Mouse (Mus musculus): ENCODE results near the gene Sorcs2. TPM values are rescaled to one million over a fixed set of nuclear protein-coding genes. Genes with fewer than 3 reads are reported as not detected.

The Sorcs2 gene
- polyA plus RNA-seq, 1 experiment from 2014 or later = 11.7 TPM

DNA sequence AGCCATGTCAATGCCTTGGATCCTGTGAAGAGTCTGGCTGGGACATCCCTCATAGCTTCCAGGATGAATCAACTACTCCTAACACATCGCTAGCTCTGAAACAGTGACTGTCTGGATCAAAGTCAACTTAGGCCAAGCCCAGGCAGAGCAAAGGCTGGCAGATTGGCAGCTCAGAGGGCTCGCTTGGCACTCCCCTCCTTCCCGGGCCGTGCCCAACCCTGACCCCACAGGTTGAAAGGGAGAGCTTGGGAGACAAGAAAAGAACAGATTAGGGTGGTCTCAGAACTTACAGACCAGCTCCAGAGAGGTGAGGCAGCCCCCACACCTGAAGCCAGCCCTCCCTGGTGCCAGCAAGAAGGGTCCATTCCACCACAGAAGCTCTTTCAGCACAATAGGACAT is 14.5 kb downstream of the Sorcs2 start:
- Histone ChIP-seq H3K4me3 (no peak overlapping the region), H3K4me2 (no peak overlapping the region), H3K9ac (no peak overlapping the region), H3K27me3 (no peaks in the 10 kb centered on the region), H3K4me1 (replicated peaks) (peaks cover 11% of the 10 kb centered on the region), H3K27ac (no peak overlapping the region), H3K9me3 (no peaks in the 10 kb centered on the region), H3K36me3 (no peaks in the 10 kb centered on the region)
- ATAC-seq (ENCODE audit: low FRiP score) = no peak
- 87% methylated on average over 4 of the region's 4 CpGs for WGBS

DNA sequence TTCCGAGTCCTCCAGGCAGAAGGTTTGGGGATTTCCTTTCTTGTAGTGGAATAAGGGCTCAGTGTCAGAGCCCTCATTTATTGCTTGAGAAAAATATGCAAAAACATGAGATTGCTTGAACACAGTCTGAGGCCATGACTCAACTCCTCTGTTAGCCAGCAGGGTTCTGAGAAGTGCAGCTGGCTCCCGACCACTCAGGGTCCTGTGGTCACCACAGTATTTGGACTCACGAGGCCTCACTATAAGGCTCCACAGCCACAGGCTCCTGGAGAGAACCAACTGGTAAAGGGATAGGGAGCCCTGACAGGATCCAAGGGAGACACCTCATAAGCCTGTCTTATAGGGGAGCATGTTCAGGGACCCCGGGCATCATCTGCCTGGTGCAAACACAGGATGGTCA is 15.2 kb downstream of the Sorcs2 start:
- Histone ChIP-seq H3K27ac (no peak overlapping the region), H3K4me1 (replicated peaks) (peaks cover 15% of the 10 kb centered on the region), H3K9me3 (no peaks in the 10 kb centered on the region), H3K4me2 (no peak overlapping the region), H3K9ac (no peak overlapping the region), H3K4me3 (no peak overlapping the region), H3K36me3 (no peaks in the 10 kb centered on the region), H3K27me3 (no peaks in the 10 kb centered on the region)
- no peak for ATAC-seq (ENCODE audit: low FRiP score)
- 81% methylated on average over 4 of the region's 4 CpGs for WGBS

DNA sequence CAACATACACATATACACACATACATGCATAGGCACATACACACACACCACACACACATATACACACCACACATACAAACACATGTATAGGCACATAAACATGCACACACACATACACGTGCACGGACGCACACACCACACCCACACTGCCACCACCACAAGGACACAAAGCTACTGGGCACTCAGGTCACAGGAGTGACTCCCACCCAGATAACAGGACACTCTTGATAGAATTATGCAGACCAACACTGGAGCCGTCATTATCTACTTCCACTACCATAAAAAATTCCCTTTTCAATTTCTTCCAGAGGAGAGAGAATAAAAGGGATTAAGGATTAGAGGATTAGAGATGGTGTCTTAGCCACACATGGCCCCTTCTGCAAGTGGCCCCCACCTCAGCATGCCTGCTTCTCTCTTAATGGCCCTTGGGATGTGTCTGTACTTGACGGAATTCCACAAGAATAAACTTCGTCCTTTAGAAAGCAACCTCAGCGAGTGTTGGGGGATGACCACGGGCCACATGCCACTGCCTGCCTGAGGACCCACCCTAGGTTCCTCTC is 15.7 kb downstream of the Sorcs2 start:
- Histone ChIP-seq H3K27me3 (no peaks in the 10 kb centered on the region), H3K4me1 (replicated peaks) (peaks cover 18% of the 10 kb centered on the region), H3K36me3 (no peaks in the 10 kb centered on the region), H3K4me3 (no peak overlapping the region), H3K9ac (no peak overlapping the region), H3K27ac (no peak overlapping the region), H3K4me2 (no peak overlapping the region), H3K9me3 (no peaks in the 10 kb centered on the region)
- ATAC-seq (ENCODE audit: low FRiP score) = no peak
- 82% methylated on average over 8 of the region's 8 CpGs for WGBS

DNA sequence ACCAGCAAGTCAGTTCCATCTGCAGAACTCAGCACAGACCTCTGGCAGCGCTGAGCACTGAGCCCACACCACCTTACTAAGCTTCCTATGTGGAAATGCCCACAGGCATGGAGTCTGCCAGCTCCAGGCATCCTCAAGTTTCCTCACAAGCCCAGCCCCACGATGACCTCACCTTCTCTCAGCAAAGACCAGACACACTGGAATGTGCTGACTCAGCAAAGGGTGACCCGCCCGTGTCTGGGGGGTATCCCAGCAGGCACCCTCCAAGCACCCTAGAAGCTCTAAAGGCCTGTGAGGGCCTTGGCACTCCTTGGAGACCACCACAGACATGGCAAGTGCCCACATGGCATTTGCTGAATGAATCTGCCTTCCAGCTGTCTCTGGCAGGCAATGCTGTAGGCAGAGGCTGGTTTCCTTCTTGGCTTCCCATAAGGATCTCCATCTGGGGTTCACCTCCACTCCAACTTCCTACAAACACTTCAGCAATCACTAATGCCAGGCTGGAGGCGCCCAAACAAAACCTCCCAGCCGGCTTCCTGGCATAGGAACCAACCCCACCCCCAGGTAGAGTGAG is 17.9 kb downstream of the Sorcs2 start:
- H3K4me1 ChIP-seq (replicated peaks) = peaks cover 23% of the 10 kb centered on the region
- no peaks in the 10 kb centered on the region for H3K9me3 ChIP-seq
- ATAC-seq (ENCODE audit: low FRiP score) = no peak
- H3K9ac ChIP-seq = no peak overlapping the region
- H3K27ac ChIP-seq = no peak overlapping the region
- H3K27me3 ChIP-seq = no peaks in the 10 kb centered on the region
- H3K36me3 ChIP-seq = no peaks in the 10 kb centered on the region
- 76% methylated on average over 6 of the region's 6 CpGs for WGBS
- H3K4me2 ChIP-seq = no peak overlapping the region
- H3K4me3 ChIP-seq = no peak overlapping the region

DNA sequence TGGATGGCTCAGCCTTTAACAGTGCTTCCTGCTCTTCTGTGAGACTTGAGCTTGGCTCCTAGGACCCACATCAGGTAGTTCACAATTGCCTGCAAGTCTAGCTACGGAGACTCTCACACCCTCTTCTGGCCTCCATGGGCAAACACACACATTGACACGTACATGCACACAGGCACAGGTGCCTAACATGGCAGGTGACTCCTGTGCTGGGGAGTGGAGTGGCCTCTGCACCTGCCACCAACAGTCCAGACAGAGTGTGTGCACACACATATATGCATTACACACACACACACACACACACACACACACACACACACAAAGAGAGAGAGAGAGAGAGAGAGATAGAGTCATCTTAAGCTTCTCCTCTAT is 19.6 kb downstream of the Sorcs2 start:
- H3K27me3 ChIP-seq = no peaks in the 10 kb centered on the region
- no peak for ATAC-seq (ENCODE audit: low FRiP score)
- no peak overlapping the region for H3K9ac ChIP-seq
- no peaks in the 10 kb centered on the region for H3K9me3 ChIP-seq
- H3K27ac ChIP-seq = no peak overlapping the region
- peaks cover 37% of the 10 kb centered on the region for H3K4me1 ChIP-seq (replicated peaks)
- no peaks in the 10 kb centered on the region for H3K36me3 ChIP-seq
- WGBS = 91% methylated on average over 2 of the region's 2 CpGs
- no peak overlapping the region for H3K4me2 ChIP-seq
- no peak overlapping the region for H3K4me3 ChIP-seq

DNA sequence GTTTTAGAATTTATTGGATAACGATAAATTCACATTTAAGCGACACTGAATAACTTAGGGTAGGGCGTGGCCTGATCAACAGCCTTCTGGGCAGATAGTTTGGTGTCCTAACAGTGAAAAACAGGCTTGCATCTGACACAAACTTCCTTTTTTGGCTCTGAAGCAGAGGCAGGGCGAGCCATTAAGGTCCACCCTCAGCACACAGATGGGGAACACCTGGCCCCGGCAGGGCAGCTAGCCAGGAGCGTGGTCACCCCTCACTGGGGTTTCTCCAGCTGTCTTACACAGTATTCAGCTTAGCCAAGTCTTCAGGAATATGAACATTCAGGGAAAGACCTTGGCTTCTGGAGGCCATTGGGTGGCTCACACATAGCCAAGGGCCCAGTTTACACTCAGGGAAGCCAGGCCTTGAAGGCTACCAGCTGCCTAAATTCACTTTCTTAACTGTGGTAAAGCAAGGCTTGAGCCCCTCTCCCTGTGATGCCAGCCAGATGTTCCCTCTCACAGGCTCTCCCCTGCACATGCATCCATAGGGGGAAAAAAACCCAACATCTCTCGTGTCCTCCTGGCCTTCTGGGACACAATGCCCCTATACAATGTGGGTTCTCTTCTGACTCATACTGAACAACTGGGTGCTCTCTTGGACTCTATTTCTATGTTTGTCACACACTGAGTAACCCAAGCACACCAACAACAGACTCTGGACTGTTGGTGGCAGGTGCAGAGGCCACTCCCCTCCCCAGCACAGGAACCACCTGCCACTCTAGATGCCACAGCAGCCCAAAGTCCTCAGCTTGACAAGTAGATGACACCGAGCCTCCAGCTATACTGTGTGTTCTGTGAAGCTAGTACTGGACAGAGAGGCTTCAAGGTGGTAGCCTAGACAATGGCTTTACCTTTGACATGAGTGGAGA is 20.2 kb downstream of the Sorcs2 start:
- Histone ChIP-seq H3K4me1 (replicated peaks) (peaks cover 43% of the 10 kb centered on the region), H3K9ac (no peak overlapping the region), H3K27ac (no peak overlapping the region), H3K27me3 (no peaks in the 10 kb centered on the region), H3K4me2 (no peak overlapping the region), H3K36me3 (no peaks in the 10 kb centered on the region), H3K4me3 (no peak overlapping the region), H3K9me3 (no peaks in the 10 kb centered on the region)
- ATAC-seq (ENCODE audit: low FRiP score) = no peak
- 86% methylated on average over 8 of the region's 8 CpGs for WGBS

DNA sequence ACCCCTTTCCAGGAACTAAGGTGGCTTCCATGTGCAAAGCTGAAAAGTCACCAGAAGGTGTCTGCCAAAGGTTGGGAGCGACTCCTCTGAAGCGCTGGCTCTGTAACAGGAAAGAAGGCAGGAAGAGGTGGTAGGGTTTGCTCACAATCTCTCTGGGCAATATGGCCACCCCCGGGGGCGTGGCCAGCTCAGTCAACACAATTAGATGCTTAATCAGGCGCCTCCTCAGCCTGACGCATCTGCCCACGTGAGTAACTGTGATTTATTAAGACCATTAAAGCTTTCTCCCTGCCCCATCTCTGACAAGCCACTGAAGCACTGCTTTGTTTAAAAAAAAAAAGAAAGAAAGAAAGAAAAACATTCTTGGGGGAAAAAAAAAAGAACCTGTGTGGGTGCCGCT is 22.1 kb downstream of the Sorcs2 start:
- Histone ChIP-seq H3K36me3 (no peaks in the 10 kb centered on the region), H3K9ac (no peak overlapping the region), H3K9me3 (no peaks in the 10 kb centered on the region), H3K4me2 (no peak overlapping the region), H3K4me1 (replicated peaks) (peaks cover 58% of the 10 kb centered on the region), H3K27ac (peak overlapping the region; percentile 42; the same call in 1 of the 2 replicates), H3K27me3 (peaks cover 6% of the 10 kb centered on the region; the same call in 1 of the 2 replicates), H3K4me3 (no peak overlapping the region)
- no peak for ATAC-seq (ENCODE audit: low FRiP score)
- 48% methylated on average over 8 of the region's 8 CpGs for WGBS

DNA sequence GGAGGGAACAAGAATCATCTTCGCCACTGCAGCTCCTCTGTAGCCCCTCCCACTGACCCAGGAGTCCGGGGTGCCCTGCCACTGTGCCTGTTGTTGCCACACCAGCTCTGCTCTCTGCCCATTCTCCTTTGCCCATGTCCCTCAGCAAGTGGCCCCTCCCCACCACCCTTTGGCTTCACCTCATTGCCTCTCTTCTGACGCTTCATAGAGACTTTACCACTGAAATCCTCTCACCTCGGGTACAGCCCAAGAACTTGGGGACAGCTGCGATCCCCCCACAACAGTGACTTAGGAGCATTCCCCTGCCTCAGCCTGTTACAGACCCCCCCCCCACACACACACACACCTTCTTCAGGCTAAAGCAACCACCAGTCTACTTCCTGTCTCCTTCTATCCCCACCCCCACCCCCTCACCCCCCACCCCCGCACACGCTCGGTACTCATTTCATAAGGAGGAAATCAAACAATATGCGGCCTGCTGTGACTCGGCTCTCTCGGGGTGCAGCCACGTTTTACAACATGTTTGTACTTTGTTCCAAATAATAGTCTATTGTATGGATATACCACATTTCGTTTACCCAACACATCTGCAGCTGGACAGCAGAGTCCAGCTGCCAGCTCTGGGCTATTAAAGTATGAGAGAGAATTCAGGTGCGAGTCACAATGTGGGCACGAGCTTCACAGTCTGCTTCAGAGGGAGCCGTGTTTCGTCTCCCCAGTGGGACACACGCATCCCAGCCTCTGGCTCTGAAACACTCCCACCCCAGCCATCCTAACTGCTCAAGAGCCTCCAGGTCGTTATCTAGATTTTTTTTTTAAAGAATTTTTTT is 23.5 kb downstream of the Sorcs2 start:
- WGBS = 48% methylated on average over 18 of the region's 19 CpGs
- H3K4me1 ChIP-seq (replicated peaks) = peaks cover 72% of the 10 kb centered on the region
- no peaks in the 10 kb centered on the region for H3K9me3 ChIP-seq
- no peak overlapping the region for H3K4me3 ChIP-seq
- no peak for ATAC-seq (ENCODE audit: low FRiP score)
- no peaks in the 10 kb centered on the region for H3K36me3 ChIP-seq
- H3K27me3 ChIP-seq = peaks cover 10% of the 10 kb centered on the region; the same call in 1 of the 2 replicates
- H3K4me2 ChIP-seq = no peak overlapping the region
- no peak overlapping the region for H3K9ac ChIP-seq
- no peak overlapping the region for H3K27ac ChIP-seq

DNA sequence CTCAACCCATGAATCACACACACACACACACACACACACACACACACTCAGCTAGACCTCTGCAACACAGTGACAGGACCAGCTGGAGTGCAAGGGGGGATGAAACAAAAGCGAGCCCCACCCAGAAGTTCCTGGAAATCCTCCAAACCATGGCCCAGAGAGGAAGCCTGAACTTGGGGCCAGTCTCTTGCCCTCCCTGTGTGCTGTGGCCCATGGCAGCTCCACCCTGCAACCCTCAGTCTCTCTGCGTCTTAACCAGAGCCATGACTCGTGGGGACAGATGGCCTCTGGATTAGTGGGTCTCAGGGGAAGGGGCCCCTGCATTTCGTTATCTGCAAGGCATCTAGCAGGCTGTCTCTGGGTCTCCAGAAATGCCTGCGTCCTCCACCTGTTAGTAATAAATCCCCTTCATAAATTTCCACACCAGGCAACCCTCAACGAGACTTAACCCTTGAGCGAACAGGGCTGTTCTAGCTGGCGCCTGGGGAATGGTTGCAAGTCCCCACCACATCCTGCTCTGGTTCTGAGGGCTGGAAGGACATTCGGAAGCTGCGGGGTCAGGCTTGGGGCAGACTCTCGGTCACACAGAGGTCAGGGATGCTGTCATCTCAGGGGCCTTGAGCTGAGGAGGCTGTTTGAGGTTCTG is 24.6 kb downstream of the Sorcs2 start:
- H3K4me3 ChIP-seq = no peak overlapping the region
- 32% methylated on average over 11 of the region's 11 CpGs for WGBS
- H3K4me2 ChIP-seq = no peak overlapping the region
- H3K27ac ChIP-seq = no peak overlapping the region
- 0 out of 2 replicates have a peak overlapping the region, but pooled peaks have one; percentile 19 for H3K9ac ChIP-seq
- H3K9me3 ChIP-seq = no peaks in the 10 kb centered on the region
- H3K27me3 ChIP-seq = peaks cover 10% of the 10 kb centered on the region; the same call in 1 of the 2 replicates
- H3K36me3 ChIP-seq = no peaks in the 10 kb centered on the region
- peaks cover 82% of the 10 kb centered on the region for H3K4me1 ChIP-seq (replicated peaks)
- no peak for ATAC-seq (ENCODE audit: low FRiP score)

DNA sequence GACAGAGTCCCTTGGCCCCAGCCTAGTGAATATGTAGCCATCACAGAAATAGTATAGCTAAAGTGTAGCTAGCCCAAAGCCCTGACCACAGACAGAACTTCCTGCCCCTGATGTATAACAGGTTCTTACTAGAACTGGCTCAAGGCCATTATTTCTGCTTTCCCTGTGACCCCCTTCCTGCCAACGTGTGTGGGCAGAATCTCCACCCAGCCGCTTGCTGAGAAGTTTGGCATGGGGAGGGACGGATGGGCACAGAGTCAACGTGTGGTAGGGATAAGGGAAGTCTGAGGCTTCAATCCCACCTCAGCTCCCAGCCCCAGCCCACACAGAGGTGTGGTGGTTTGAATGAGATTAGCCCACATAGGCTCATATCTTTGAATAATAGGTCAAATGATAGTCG is 26.2 kb downstream of the Sorcs2 start:
- ATAC-seq (ENCODE audit: low FRiP score) = no peak
- H3K4me2 ChIP-seq = no peak overlapping the region
- peaks cover 86% of the 10 kb centered on the region for H3K4me1 ChIP-seq (replicated peaks)

DNA sequence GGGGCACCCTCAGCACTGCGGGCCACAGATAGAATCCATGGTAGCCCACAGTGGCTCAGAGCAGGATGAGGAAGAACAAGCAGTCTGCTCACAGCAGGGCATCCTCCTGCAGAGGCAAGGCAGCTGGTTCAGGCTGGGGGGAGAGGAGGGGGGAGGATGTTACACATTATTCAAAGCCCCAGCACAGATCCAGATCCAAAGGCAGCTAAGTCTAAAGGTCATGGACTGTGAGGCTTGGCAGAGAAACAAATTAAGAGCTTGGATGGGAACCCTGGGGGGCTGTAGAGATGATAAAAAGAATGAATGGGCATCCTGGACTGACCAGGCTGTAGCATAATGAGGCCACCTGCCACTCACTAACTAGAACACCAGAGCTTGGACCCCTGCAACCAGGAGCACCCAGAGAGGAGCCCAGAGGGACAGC is 28.7 kb downstream of the Sorcs2 start:
- Histone ChIP-seq H3K9ac (0 out of 2 replicates have a peak overlapping the region, but pooled peaks have one; percentile 19), H3K4me3 (no peak overlapping the region), H3K9me3 (no peaks in the 10 kb centered on the region), H3K4me1 (replicated peaks) (peaks cover 70% of the 10 kb centered on the region), H3K36me3 (no peaks in the 10 kb centered on the region), H3K4me2 (no peak overlapping the region), H3K27ac (peak overlapping the region; percentile 35), H3K27me3 (peaks cover 10% of the 10 kb centered on the region; the same call in 1 of the 2 replicates)
- 35% methylated on average over 1 of the region's 1 CpGs for WGBS
- ATAC-seq (ENCODE audit: low FRiP score) = peak; percentile 44; the same call in 1 of the 2 replicates

More for the DNA sequence above, 26.2 kb downstream of the Sorcs2 start:
- 85% methylated on average over 5 of the region's 5 CpGs for WGBS
- no peak overlapping the region for H3K4me3 ChIP-seq
- no peak overlapping the region for H3K9ac ChIP-seq
- H3K9me3 ChIP-seq = no peaks in the 10 kb centered on the region
- H3K36me3 ChIP-seq = no peaks in the 10 kb centered on the region
- H3K27ac ChIP-seq = no peak overlapping the region
- H3K27me3 ChIP-seq = peaks cover 10% of the 10 kb centered on the region; the same call in 1 of the 2 replicates

Measured in hindbrain, embryonic 13.5 days (tissue).